Mouse (Mus musculus): ENCODE data around the gene Pcnx2.

- no peak for TF ChIP-seq CTCF (IDR thresholded peaks at IDR 0.05; ENCODE audit: borderline replicate concordance, extremely low read depth, insufficient read depth, insufficient read length)
- no peak for TF ChIP-seq POLR2A (IDR thresholded peaks at IDR 0.05; ENCODE audit: borderline replicate concordance, extremely low read depth, insufficient read depth, insufficient read length, poor library complexity, severe bottlenecking)
These were observed 79.3 kb downstream of the Pcnx2 start for GRCm38 (mm10) chr8:125818796-125819195.
